Mouse (Mus musculus) layer of hippocampus, postnatal 14 days (tissue): ENCODE results near the gene Stab1. TPM values are rescaled to one million over a fixed set of nuclear protein-coding genes. Genes with fewer than 3 reads are reported as not detected.

Source experiments
- DNase-seq, 2 experiments: peaks; one replicate each; pipeline ENCODE4 v3.0.0; 2021 to 2022; ENCODE audit warnings: low spot score in 2 of 2, mixed read lengths in 1 of 2
- total RNA-seq, 2 experiments: library from RNA; stranded (reverse); gene quantifications; 2 replicates each; pipeline ENCODE4 v1.2.3; 2021

Stab1 gene
- total RNA-seq, 2 experiments from 2014 or later = 27.9 to 32.0 TPM

- DNase-seq = no peak
These were observed 2.3 kb downstream of the Stab1 start for GRCm38 (mm10) chr14:31165991-31166630.

- DNase-seq = no peak
These were observed 3.0 kb downstream of the Stab1 start for GRCm38 (mm10) chr14:31165458-31165857.

- DNase-seq = no peak
These were observed 3.4 kb downstream of the Stab1 start for GRCm38 (mm10) chr14:31165010-31165409.

GRCm38 (mm10) chr14:31164067-31164466, 4.4 kb downstream of the Stab1 start:
- DNase-seq = no peak

GRCm38 (mm10) chr14:31161638-31162037, 6.8 kb downstream of the Stab1 start:
- no peak for DNase-seq

- no peak for DNase-seq
These were observed 7.2 kb downstream of the Stab1 start for GRCm38 (mm10) chr14:31161191-31161590.

GRCm38 (mm10) chr14:31160196-31161150, 8.0 kb downstream of the Stab1 start:
- DNase-seq = no peak

GRCm38 (mm10) chr14:31145694-31146093, 22.7 kb downstream of the Stab1 start:
- DNase-seq = no peak

- no peak for DNase-seq
These were observed 27.4 kb downstream of the Stab1 start for GRCm38 (mm10) chr14:31141011-31141410.

GRCm38 (mm10) chr14:31140141-31140540, 28.3 kb downstream of the Stab1 start:
- DNase-seq = no peak

GRCm38 (mm10) chr14:31139666-31140065, 28.8 kb downstream of the Stab1 start:
- no peak for DNase-seq

- DNase-seq = no peak
These were observed 29.5 kb downstream of the Stab1 start for GRCm38 (mm10) chr14:31138897-31139429.

GRCm38 (mm10) chr14:31138219-31138896, 30.1 kb downstream of the Stab1 start:
- DNase-seq = no peak

- DNase-seq = no peak
These were observed 30.6 kb downstream of the Stab1 start for GRCm38 (mm10) chr14:31137791-31138190.

GRCm38 (mm10) chr14:31137281-31137595, 31.2 kb downstream of the Stab1 start:
- no peak for DNase-seq

- no peak for DNase-seq
These were observed 31.8 kb downstream of the Stab1 start for GRCm38 (mm10) chr14:31136411-31137280.

- no peak for DNase-seq
These were observed 32.7 kb downstream of the Stab1 start for GRCm38 (mm10) chr14:31135495-31136410.

- DNase-seq = peak in 1 of 2 experiments; percentile 56
These were observed 34.1 kb downstream of the Stab1 start for GRCm38 (mm10) chr14:31134015-31135000.
